Mouse (Mus musculus) heart, adult 18-20 months (tissue): Measurements from ENCODE around the gene Gpc4. TPM values are rescaled to one million over a fixed set of nuclear protein-coding genes. Genes with fewer than 3 reads are reported as not detected.

ENCODE experiments used
- DNase-seq, 2 experiments: peaks; one replicate each; pipeline ENCODE4 v3.0.0; 2021 to 2022; ENCODE audit warnings: mixed read lengths in 1 of 2
- long read RNA-seq, 2 experiments: library from polyadenylated mRNA; stranded (forward); transcript quantifications; one replicate each; pipeline ENCODE4 v2.0.0; 2021
- total RNA-seq, 2 experiments: library from RNA; stranded (reverse); gene quantifications; 2 replicates each; pipeline ENCODE4 v1.2.3; 2021

Gpc4 gene
- 10 to 100 TPM; 32.0 to 35.6 TPM for total RNA-seq
- long read RNA-seq, experiment 1, transcript Gpc4-201 (9 exons, 2,651 nt), result major isoform, 20 of 23 reads
- long read RNA-seq, experiment 1, partial matches to known transcripts, result 2 of 23 reads
- long read RNA-seq, experiment 1, other reads (novel, unspliced or antisense), result 1 of 23 reads
- long read RNA-seq, experiment 2, transcript Gpc4-201 (9 exons, 2,651 nt), result major isoform, 10 of 11 reads
- long read RNA-seq, experiment 2, partial matches to known transcripts, result 1 of 11 reads
- long read RNA-seq, experiment 2, other reads (novel, unspliced or antisense), result 0 of 11 reads

DNA sequence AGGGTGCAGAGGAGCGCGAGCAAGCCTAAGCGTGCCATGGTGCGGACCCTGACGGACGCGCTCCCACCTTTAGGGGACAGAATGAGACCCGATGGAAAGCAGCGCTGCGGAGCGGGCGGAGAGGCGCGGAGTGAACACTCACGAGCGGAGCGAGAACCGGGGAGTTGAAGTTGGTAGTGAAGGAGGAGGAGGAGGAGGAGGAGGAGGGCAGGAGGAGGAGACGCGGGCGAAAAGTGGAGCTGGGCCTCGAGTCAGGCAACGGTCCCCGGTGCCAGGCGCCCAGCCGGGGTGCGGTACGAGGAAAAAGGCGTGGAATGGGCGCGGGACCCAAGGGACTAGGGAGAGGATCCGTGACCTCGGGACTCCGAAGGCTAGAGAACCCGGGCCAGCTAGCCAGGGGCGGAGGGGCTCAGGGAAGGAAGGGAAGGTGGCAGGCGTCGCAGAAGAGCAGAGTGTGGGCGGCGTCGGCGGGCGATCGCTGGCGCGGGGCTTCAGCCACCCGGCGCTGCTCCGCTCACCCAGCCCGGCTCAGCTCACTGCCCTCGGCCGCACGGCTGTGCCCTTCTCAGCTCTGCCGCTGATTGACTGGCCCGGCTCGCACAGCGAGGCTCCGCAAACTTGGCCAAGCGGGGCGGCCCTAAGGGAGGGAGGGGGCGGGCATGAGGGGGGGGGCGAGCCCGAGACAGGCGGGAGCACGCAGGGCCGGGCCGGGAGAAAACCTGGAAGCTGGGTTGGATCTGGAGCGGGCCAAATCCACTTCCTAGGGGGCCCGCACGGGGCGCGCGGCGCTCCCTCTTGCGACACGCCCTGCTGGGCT, at the start of gene Gpc4:
TSS of gene Gpc4 (minus strand) at position 515 of the 817 bp plus-strand sequence.
- DNase-seq, result peak; percentile 77 to 81

- no peak for DNase-seq
Measured at GRCm38 (mm10) chrX:52212846-52213245, 47.8 kb upstream of the Gpc4 start.

- DNase-seq, result no peak
Measured at GRCm38 (mm10) chrX:52199836-52200235, 34.8 kb upstream of the Gpc4 start.

- DNase-seq, result peak in 1 of 2 experiments; percentile 6
Measured at GRCm38 (mm10) chrX:52193311-52193968, 28.4 kb upstream of the Gpc4 start.

DNA sequence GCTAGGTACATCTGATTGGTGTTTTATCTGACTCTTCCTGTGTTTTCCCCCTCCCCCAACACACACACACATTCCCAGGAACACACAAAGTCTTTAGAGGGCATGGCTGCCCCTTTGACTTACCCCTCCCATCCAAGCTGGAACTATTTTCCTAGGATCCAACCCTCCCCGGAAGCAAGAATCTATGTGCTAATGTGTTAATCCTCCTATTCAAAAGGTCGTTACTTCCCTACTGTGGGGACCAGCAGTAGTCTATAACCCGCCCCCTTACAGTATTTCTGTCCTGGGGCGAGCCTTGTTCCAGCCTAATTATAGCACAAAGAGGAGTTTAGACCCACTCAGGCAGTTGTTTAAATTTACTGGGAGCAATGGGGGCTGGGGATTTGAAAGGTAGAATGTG, 24.0 kb upstream of the Gpc4 start:
- no peak for DNase-seq

GRCm38 (mm10) chrX:52183551-52184442, 18.7 kb upstream of the Gpc4 start:
- peak in 1 of 2 experiments; percentile 6 for DNase-seq

GRCm38 (mm10) chrX:52181401-52181800, 16.3 kb upstream of the Gpc4 start:
- no peak for DNase-seq

DNA sequence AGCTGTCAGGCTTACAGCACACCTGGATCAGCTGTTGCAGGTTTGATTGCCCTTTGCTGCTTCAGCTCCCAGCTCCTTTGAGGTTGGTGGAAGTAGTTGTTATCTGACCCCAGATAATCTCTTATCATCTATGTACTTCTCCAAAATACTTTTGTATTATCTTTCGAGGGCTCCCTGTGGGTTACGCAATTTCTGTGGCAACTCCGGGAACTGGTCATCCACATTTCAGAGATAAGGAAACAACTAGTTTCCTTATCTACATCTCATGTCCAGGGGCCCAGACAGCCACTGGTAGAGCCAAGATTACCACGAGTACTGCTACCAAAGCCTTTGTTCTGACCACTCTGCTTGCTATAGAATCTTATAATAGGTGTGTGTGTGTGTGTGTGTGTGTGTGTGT, 12.0 kb upstream of the Gpc4 start:
- no peak for DNase-seq

DNA sequence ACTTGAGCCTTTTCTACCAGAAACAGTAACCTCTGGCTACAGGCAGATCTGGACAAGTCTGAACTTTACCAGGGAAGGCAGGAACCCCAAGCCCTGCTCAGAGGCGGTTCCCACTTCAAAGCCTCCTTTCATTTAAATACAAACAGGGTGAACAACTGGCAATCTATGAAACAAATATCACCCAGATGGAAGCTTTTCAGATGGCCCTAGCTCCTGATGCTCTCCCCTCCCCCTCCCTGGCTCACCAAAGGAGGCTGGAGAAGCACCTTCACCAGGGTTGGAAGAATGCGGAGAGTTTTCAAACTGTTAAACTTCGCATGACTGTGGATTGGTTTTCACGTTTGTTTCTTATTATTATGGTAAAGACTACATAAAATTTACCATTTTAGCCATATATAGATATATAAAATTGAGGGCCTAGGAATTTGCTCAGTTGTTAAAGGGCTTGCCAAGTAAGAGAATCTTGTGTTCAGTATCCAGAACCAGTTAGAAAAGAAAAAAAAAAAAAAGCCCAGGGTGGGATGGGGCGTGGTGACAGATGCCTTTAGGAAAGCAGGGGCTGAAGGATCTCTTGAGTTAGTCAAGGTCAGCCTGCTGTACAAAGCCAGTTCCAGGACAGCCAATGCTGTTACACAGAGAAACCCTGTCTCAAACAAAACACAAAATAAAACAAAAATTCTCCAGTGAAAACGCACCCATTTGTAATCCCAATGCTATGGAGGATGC, 2.6 kb upstream of the Gpc4 start:
- no peak for DNase-seq

GRCm38 (mm10) chrX:52165555-52165938, 495 bp upstream of the Gpc4 start:
- no peak for DNase-seq

GRCm38 (mm10) chrX:52164134-52164737, 816 bp downstream of the Gpc4 start:
- peak; percentile 7 to 21 for DNase-seq

DNA sequence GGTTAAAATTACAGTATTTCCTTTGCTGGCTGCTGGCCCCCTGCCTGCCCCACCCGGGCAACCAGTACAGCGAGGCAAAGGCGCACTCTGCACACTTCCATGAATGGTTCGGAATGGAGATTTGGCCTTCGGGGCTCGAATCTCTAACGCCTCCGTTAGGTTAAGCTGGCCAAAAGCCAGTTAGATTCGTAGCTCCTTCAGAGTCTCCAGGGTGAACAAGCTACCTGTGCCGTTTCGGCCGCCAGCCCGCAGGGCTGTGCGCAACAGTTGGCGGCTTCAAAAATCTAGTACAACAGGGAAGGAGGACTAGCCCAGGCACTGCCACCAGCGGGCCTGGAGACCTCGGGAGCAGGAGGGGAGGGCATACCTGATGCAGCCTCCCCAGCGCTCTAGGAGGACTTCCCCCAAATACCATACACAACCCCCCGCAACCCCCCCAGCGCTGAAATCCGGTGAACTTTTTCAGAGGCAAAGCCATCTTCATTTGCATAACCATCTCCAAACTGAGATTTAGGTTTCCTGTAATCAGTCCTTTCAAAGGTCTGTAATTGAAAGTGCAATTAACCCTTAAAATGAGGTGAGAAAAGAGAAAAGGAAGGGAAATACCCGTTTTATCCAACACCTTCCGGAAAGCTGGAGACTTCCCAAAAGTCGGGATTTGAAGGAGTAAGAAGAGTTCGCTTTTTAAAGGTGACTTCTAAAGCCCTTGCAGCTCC, 1.5 kb downstream of the Gpc4 start:
- DNase-seq, result peak; percentile 9 to 41

DNA sequence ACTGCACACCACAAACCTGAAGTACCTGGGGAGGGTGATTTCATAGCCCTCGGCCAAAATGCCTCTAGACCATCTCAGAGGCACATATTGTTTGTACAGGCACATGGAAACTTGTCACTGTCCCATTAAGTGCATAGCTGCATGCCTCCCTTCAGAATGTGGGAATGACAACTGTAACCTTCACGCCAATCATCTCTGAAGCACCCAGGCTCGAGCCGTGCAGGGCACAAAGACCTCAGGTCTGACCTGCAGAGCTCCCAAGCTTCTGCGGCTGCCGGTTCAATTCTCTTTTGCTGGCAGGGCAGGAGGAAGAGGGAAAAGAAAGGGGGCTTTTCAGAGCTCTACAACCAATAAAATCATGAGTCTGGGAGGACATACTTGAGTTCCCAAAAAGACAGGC, 2.3 kb downstream of the Gpc4 start:
- no peak for DNase-seq

DNA sequence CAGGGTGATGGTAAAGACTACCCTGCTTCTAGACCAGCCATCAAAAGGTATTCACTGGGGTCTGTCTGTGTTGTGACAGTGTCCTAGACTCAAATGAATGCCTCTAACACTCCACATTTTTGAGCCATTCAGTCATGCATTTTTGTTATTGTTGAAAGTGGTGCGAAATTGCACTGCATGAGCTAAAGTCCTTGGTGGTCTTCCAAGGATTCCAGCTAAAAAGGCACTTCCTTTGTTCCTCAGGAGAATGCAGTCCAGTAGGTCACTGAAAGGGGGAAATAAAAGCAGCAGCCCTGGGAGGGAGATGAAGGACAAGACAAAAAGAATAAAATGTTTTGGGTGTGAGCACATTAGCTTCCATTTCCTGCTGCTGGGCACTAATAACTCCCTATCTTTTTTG, 2.8 kb downstream of the Gpc4 start:
- DNase-seq, result no peak

GRCm38 (mm10) chrX:52159621-52160020, 5.4 kb downstream of the Gpc4 start:
- DNase-seq, result no peak

DNA sequence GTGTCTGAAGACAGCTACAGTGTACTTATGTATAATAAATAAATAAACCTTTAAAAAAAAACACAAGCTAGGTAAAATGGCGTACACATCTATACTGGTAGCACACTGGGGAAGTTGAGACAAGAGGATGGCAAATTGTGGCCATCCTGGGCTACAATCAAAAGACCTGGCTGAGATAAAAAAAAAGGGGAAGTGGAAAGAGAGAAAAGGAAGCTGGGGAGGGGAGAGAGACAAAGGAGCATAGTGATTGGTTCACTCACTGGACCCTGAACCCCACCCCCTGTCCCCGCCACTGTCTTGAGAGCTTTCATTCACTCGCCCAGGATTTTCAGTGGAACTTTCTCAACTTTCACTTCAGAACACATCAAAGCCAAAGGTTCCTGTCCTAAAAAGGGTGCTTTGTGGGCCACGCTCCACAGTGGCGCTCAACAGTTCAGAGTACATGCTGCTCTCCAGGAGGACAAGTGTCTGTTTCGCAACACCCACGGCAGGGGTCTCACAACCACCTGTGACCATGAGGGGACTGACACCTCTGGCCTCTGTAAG, 9.6 kb downstream of the Gpc4 start:
- DNase-seq, result no peak

DNA sequence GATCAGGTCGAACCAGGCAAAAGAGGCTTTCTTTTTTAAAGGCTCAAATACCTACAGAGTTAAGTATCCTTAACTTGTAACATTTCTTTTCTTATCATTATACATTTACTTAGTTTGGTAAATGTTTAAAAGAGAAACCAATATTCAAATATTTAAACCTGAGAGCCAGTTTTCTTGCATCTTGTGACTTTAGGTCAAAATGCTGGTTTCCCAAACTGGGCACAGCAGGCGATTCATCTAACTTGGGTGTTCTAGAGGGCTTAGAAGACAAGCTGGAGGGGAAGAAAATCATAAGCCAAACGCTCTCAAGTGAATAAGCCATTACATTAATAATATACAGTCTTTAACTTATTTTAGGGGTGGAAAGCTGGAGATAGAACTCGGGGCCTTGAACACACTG, 10.2 kb downstream of the Gpc4 start:
- no peak for DNase-seq

DNA sequence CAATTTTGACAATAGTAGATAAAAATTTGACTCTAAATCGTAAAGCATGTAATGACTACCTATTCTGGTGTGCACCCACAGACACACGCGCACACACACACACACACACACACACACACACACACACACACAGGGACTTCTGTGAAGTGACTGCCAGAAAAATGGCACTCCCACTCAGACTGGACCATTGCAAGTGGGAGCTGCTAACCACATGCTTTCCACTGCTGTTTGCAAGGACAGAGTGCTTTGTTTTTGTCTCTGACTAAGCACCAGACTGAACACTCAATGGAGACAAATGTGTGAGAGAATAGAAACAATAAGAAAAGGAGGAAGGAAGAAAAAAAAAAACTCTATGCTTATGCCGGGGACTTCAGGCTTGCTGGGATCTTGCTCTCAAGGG, 11.6 kb downstream of the Gpc4 start:
- no peak for DNase-seq

DNA sequence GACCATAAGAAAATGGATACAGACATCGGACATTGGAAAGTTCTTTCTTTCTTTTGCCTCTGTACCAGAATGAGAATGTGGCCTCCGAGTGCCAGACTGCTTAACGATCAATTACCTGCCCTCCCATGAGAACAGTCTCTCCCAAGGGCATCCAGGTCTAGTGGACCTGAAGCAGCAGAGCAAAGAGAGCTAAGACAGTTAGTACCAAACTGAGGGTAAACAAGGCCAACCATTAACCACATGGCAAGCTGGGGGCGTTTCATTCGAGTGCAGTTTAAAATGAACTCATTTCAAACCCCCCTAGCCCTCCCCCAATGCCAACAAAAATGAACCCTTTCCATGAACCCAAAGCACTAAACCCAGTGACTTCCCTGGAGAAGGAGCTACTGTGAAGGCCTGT, 12.1 kb downstream of the Gpc4 start:
- DNase-seq, result no peak

- no peak for DNase-seq
Measured at GRCm38 (mm10) chrX:52151555-52151954, 13.5 kb downstream of the Gpc4 start.
